Mouse (Mus musculus) cortical plate, adult 2 months (tissue): ENCODE data around the gene Vsir.

Source experiments
- CTCF ChIP-seq: fragments of 200-500 bp; IDR thresholded peaks from 2 replicates; pipeline ENCODE4 v1.5.1; 2011; ENCODE audit warnings: mild to moderate bottlenecking, control low read depth, low read length; ENCODE audit not compliant: insufficient read depth; ENCODE audit errors: extremely low read depth
- POLR2A ChIP-seq: fragments of 200-500 bp; IDR thresholded peaks from 2 replicates; pipeline ENCODE4 v1.6.1; 2011; ENCODE audit warnings: mild to moderate bottlenecking, low read length, control low read depth; ENCODE audit not compliant: insufficient read depth; ENCODE audit errors: extremely low read depth

DNA sequence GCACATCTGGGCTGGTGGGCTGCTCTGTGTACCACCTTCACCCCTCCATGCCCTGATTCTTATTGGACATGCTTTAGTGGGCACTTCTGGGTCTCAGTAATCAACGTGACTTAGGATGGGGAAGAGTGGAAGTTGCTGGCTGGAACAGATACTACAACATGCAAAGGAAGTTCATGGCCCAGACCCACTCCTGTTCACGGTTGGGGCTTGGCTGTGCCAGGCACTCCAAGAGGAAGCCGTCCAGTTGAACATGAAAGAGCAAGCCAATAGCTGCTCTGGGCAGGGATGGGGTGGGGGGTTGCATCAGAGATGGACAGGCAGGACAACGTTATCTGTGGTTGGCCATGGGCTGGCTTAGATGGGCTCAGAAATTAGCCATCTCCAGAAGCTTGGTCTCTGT is 21.3 kb downstream of the Vsir start:
- TF ChIP-seq CTCF: no peak
- TF ChIP-seq POLR2A: no peak
